Mouse (Mus musculus) forebrain, embryonic 15.5 days (tissue): ENCODE results near the gene Lhfpl2. TPM values are rescaled to one million over a fixed set of nuclear protein-coding genes. Genes with fewer than 3 reads are reported as not detected.

Experiments used
- ATAC-seq: fragments of 200-750 bp; cut with Nextera tagmentation; replicated peaks from 2 replicates; pipeline ENCODE4 v1.8.0; 2017; ENCODE audit warnings: mild to moderate bottlenecking, moderate TSS enrichment, moderate library complexity
- H3K27ac ChIP-seq: fragments of 300-500 bp; sonication (generic); replicated peaks from 2 replicates; pipeline ENCODE4 v1.5.1; 2015; ENCODE audit warnings: mild to moderate bottlenecking, inconsistent platforms
- H3K27me3 ChIP-seq: fragments of 300-500 bp; sonication (generic); 2 replicates; pipeline ENCODE4 v1.6.1; 2015; ENCODE audit warnings: inconsistent platforms
- H3K36me3 ChIP-seq: fragments of 300-500 bp; sonication (generic); 2 replicates; pipeline ENCODE4 v1.6.1; 2015; ENCODE audit warnings: mild to moderate bottlenecking, inconsistent platforms
- H3K4me1 ChIP-seq: fragments of 300-500 bp; sonication (generic); 2 replicates; pipeline ENCODE4 v1.6.1; 2015; ENCODE audit warnings: inconsistent platforms
- H3K4me2 ChIP-seq: fragments of 300-500 bp; sonication (generic); replicated peaks from 2 replicates; pipeline ENCODE4 v1.6.1; 2015; ENCODE audit warnings: mild to moderate bottlenecking, inconsistent platforms
- H3K4me3 ChIP-seq: fragments of 300-500 bp; sonication (generic); 2 replicates; pipeline ENCODE4 v1.5.1; 2015; ENCODE audit warnings: mild to moderate bottlenecking, inconsistent platforms
- H3K9ac ChIP-seq: fragments of 300-500 bp; sonication (generic); replicated peaks from 2 replicates; pipeline ENCODE4 v1.6.1; 2015; ENCODE audit warnings: mild to moderate bottlenecking, inconsistent platforms
- H3K9me3 ChIP-seq: fragments of 300-500 bp; sonication (generic); 2 replicates; pipeline ENCODE4 v1.6.1; 2016; ENCODE audit warnings: inconsistent platforms
- WGBS: fragments of 180-500 bp; shearing (Covaris S2); methylation state at CpG from one replicate; pipeline ENCODE4 v1.1.7; 2015; ENCODE audit warnings: mixed read lengths; 5-methylcytosine and 5-hydroxymethylcytosine counted together
- polyA plus RNA-seq: library from polyadenylated mRNA; unstranded; fragments of >200 nt; fragmentation: Nextera tagmentation; extraction: Ambion mirVana; gene quantifications from 2 replicates; pipeline ENCODE4 v1.2.1, GENCODE M21; 2015

The Lhfpl2 gene
- polyA plus RNA-seq, 1 experiment from 2014 or later = 14.7 TPM

DNA sequence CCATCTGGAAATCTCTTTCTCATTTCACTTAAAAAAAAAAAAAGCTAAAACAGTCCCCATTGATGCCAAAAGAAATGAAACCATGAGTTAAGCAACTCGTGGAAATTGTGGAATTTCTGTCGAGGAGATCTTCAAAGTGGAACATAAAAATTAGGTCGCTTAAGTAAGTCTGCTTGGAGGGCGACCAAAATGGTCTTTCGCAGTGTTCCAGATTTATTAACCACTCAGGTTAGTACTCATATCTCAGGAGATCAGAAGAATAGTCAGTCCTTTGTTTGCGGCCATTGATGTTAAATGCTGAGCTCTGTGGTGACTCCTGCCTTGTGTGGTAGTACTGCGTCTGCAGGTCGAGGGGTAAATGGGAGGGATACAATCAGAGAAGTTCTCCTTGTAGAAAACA is 48.8 kb downstream of the Lhfpl2 start:
- ATAC-seq = no peak
- H3K4me3 ChIP-seq = no peak overlapping the region
- no peaks in the 10 kb centered on the region for H3K27me3 ChIP-seq
- H3K9me3 ChIP-seq = no peaks in the 10 kb centered on the region
- H3K4me2 ChIP-seq = no peak overlapping the region
- no peak overlapping the region for H3K27ac ChIP-seq
- H3K4me1 ChIP-seq = 0 out of 2 replicates have a peak, but pooled peaks cover 3% of the 10 kb centered on the region
- no peak overlapping the region for H3K9ac ChIP-seq
- no peaks in the 10 kb centered on the region for H3K36me3 ChIP-seq
- 89% methylated on average over 8 of the region's 8 CpGs for WGBS

DNA sequence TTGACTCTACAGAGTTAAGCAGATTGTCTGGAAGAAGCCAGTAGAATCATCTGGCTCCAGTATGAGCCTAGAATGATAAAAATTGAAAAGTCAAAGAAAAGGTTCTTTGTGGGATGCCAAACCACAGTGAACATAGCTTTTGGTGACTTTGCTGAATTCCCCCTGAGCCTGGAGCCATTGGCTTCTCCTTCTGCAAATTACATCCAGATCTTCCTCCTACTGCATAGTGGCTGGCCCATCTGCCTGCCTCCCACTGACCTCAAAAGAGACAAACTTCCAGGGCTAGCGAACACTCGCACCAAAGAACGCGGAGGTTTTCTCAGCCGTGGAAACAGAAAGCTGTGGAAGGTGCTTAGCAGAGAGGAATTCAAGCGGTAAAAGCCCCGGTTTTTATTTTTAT is 49.4 kb downstream of the Lhfpl2 start:
- no peak overlapping the region for H3K9ac ChIP-seq
- H3K27me3 ChIP-seq = no peaks in the 10 kb centered on the region
- no peaks in the 10 kb centered on the region for H3K36me3 ChIP-seq
- no peaks in the 10 kb centered on the region for H3K9me3 ChIP-seq
- H3K4me1 ChIP-seq = 0 out of 2 replicates have a peak, but pooled peaks cover 3% of the 10 kb centered on the region
- no peak overlapping the region for H3K27ac ChIP-seq
- no peak overlapping the region for H3K4me2 ChIP-seq
- 94% methylated on average over 7 of the region's 7 CpGs for WGBS
- no peak overlapping the region for H3K4me3 ChIP-seq
- no peak for ATAC-seq

DNA sequence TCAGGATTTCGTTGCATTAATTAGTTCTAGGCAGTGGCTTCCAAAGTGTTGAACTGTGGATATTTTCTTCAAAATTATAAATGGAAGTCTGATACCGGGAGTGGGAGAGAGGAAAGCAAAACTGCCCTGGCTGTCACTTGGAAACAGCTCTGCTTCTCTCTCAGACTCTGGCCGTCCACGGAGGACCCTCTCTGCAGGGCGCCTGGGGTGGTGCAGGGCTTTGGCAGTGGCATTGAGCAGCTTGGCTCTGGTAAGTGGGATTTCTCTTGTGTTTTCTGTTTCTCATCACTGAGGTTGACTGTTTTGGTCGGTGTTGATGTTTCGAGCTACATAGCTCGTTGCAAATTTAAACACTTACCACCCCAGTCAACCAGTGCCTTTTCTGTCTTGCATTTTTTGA is 53.0 kb downstream of the Lhfpl2 start:
- Histone ChIP-seq H3K9me3 (no peaks in the 10 kb centered on the region), H3K27ac (no peak overlapping the region), H3K27me3 (no peaks in the 10 kb centered on the region), H3K4me1 (no peaks in the 10 kb centered on the region), H3K9ac (no peak overlapping the region), H3K4me3 (no peak overlapping the region), H3K4me2 (no peak overlapping the region), H3K36me3 (no peaks in the 10 kb centered on the region)
- ATAC-seq = no peak
- WGBS = 76% methylated on average over 8 of the region's 8 CpGs

DNA sequence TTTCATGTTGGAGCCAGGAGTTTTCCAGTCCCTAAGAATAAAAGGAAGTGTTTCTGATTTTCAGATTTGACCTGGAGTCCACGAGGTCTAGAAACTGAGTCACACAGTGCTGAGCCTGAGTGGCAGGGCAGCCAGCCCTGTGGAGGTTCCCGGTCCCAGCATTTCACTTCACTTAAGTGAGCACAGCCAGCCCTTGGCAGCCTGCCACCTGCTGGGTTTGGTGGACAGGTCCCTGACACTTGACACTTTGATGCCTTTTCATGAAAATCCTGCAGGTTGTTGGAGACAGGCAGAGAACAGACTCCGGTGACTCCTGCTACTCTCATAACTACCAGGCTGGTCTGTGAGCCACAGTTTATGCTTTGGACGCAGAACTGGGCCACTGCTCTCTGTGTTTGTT is 57.9 kb downstream of the Lhfpl2 start:
- no peak overlapping the region for H3K4me3 ChIP-seq
- H3K36me3 ChIP-seq = no peaks in the 10 kb centered on the region
- ATAC-seq = no peak
- WGBS = 43% methylated on average over 4 of the region's 4 CpGs
- no peak overlapping the region for H3K4me2 ChIP-seq
- no peaks in the 10 kb centered on the region for H3K9me3 ChIP-seq
- no peaks in the 10 kb centered on the region for H3K4me1 ChIP-seq
- H3K27me3 ChIP-seq = no peaks in the 10 kb centered on the region
- no peak overlapping the region for H3K9ac ChIP-seq
- no peak overlapping the region for H3K27ac ChIP-seq

DNA sequence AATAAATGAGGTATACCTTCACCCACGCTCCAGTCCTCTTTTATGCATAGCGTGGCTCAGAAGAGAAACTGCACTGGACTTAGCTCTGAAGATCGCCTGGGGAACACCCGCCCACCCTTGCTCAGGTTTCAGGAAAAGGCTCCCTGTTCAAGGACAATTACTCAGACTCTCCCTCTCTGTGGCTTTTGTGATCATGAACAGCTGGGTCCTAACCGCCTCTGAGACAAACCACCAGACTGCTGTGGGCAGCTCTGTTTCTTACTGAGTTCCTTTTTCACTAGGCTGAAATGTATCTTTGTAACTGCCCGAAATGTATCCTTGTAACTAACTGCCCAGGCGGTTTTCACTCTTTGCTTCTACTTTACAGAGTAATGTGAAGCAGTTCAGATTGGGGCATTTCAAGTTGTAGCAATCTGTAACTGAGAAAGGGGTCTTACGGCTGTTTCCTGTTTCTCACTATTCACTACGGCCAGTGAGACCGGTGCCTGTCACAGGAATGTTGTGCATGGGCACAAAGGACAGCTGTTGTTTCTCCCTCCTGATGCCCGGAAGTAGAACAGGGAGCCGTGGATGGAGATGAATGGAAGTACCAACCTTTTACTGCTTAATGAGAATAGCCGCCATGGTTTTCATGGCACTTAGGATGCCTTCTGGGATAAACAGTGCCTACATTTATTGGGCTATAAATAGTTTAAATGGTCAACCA is 59.3 kb downstream of the Lhfpl2 start:
- WGBS = 60% methylated on average over 13 of the region's 13 CpGs
- H3K9ac ChIP-seq = no peak overlapping the region
- no peaks in the 10 kb centered on the region for H3K4me1 ChIP-seq
- no peak overlapping the region for H3K27ac ChIP-seq
- H3K4me3 ChIP-seq = no peak overlapping the region
- no peaks in the 10 kb centered on the region for H3K36me3 ChIP-seq
- no peaks in the 10 kb centered on the region for H3K27me3 ChIP-seq
- H3K9me3 ChIP-seq = no peaks in the 10 kb centered on the region
- H3K4me2 ChIP-seq = no peak overlapping the region
- no peak for ATAC-seq

DNA sequence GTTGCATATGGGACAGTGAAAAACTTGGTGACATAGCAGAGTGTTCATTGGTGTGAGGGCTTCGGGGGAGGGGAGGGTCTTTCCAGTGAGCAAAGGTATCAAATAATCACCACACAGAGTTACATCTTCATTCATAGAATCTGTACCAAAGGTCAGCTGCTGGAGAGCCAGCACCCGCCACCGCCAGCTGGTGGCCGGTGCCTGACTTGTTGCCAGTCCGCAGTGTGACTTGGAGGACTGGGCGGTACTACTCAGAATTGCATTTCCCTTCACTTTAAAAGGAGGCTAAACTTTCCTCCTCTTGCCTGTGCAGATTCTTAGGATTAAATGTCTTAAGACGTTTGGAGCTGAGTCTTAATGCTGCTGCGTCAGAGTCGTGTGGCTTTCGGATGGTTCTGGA is 59.9 kb downstream of the Lhfpl2 start:
- Histone ChIP-seq H3K4me1 (no peaks in the 10 kb centered on the region), H3K27me3 (no peaks in the 10 kb centered on the region), H3K4me2 (no peak overlapping the region), H3K9ac (no peak overlapping the region), H3K4me3 (no peak overlapping the region), H3K36me3 (no peaks in the 10 kb centered on the region), H3K9me3 (no peaks in the 10 kb centered on the region), H3K27ac (no peak overlapping the region)
- no peak for ATAC-seq
- 97% methylated on average over 10 of the region's 10 CpGs for WGBS

DNA sequence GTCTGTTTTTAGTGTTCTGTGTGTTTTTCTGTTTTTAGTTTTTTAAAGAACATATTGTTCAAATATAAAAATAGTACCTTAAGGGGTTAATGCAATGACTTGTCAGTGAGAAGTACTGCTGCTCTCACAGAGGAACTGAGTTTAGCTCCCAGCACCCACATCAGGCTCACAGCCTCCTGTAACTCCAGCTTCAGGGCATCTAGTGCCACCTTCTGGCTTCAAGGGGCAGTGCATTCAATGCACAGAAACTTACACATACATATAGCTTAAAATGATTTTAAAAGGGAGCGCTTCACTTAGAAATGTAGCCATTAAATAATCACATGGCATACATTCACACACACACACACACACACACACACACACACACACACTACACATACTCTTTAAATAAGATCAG is 60.5 kb downstream of the Lhfpl2 start:
- H3K9ac ChIP-seq = no peak overlapping the region
- ATAC-seq = no peak
- H3K4me3 ChIP-seq = no peak overlapping the region
- no peaks in the 10 kb centered on the region for H3K9me3 ChIP-seq
- WGBS = 100% methylated on average over 1 of the region's 1 CpGs
- no peaks in the 10 kb centered on the region for H3K4me1 ChIP-seq
- no peak overlapping the region for H3K27ac ChIP-seq
- no peaks in the 10 kb centered on the region for H3K36me3 ChIP-seq
- H3K27me3 ChIP-seq = no peaks in the 10 kb centered on the region
- H3K4me2 ChIP-seq = no peak overlapping the region

DNA sequence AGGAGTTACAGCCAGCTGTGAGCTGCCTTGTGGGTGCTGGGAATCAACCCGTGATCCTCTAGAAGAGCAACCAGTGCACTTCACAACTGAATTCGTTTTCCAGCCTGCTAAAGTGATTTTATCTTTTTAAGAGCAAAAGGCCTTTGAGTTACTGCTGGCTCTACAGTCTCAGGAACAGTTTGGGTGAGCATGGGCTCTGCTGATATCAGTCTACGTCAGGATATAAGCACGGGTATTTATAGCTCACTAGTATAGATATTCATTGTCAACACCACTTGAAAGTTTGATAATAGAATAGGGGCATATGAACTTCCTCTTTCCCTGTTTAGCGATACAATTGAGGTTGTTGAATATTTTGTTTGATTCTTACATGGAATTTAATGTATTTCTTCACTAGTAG is 61.7 kb downstream of the Lhfpl2 start:
- H3K4me3 ChIP-seq = no peak overlapping the region
- H3K27ac ChIP-seq = no peak overlapping the region
- no peak overlapping the region for H3K9ac ChIP-seq
- H3K36me3 ChIP-seq = no peaks in the 10 kb centered on the region
- H3K4me2 ChIP-seq = no peak overlapping the region
- no peaks in the 10 kb centered on the region for H3K4me1 ChIP-seq
- no peaks in the 10 kb centered on the region for H3K9me3 ChIP-seq
- H3K27me3 ChIP-seq = no peaks in the 10 kb centered on the region
- 93% methylated on average over 5 of the region's 5 CpGs for WGBS
- no peak for ATAC-seq

DNA sequence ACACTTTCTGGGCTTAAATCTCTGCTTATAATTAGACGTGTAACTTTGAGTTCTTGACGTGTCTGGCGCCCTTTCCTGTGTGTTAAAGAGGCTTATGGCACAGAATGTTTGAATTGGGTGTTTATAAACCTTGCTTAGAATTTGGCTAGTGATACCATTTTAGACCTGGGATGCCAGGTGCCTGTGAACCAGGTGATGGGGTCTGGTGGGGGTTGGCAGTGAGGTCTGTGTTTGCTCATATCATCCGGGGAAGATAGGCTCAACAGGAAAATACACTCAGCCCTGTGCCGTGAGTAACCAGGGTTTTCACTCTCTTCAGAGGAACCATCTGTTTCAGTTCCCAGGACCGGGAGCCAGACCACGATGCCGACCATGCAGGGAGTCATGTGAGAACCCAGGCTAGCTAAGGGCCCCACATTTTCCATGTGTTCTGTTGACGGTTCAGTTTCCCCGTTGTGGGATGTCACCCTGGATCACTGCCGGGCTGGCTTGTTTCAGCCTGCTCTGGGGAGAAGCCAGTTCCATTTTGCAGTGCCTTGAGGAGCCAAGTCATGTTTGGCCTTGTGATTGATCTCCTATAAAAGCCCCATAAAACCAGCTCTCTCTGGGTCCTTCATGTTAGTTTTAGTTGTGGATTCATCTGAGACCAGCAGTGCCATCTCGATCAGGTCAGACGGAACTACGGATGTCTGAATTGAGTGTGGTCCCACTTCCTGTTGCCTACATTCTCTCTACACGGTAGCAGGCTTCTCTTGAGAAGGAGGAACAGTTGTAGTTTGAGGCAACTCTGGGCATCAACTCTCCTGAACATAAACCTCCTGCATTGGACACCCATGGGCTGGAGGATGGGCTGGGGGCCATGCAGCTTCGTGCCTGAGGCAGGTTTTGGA is 65.4 kb downstream of the Lhfpl2 start:
- WGBS = 87% methylated on average over 16 of the region's 16 CpGs
- Histone ChIP-seq H3K9ac (no peak overlapping the region), H3K9me3 (no peaks in the 10 kb centered on the region), H3K4me2 (no peak overlapping the region), H3K4me3 (no peak overlapping the region), H3K27me3 (no peaks in the 10 kb centered on the region), H3K36me3 (no peaks in the 10 kb centered on the region), H3K4me1 (no peaks in the 10 kb centered on the region), H3K27ac (no peak overlapping the region)
- no peak for ATAC-seq

DNA sequence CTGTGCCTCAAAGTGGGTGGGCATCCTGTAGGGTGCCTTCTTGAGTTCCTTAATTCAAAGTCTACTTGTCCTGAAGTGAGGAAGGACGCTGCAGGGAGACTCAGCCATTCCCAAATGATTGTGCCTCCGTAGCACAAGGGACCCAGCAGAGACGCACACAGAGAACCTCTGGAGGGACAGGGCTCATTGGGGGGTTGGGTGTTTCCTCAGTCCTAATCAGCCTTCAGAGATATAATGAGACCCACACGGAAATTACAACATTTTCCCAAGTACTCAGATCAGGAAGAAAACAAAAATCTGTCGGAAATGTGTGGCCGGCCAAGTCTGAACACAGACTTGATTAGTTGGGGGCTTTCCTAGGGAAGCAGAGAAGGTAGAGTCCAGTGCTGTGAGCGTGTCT is 72.8 kb downstream of the Lhfpl2 start:
- Histone ChIP-seq H3K27ac (no peak overlapping the region), H3K36me3 (no peaks in the 10 kb centered on the region), H3K9me3 (no peaks in the 10 kb centered on the region), H3K9ac (no peak overlapping the region), H3K4me1 (no peaks in the 10 kb centered on the region; the same call in 1 of the 2 replicates), H3K4me2 (no peak overlapping the region), H3K27me3 (no peaks in the 10 kb centered on the region), H3K4me3 (no peak overlapping the region)
- no peak for ATAC-seq
- 46% methylated on average over 7 of the region's 7 CpGs for WGBS

DNA sequence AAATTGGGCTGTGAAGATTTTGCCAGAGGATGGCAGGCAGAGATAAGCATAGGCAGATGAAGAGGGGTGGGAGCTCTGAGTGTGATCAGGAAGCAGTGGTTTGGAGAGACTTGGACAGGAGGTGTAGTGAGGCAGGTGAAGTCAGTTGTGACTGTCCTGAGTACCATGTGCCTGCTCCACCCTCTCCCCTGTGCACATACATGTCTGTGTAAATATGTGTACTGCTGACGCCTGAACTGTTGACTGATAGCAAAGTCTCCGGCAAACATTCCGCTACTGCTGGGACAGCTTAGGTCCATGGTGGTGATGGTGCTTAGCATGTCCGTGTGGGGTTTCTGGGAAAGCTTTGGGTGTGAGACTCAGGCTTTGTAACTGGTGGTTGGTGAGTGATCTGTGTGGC is 73.5 kb downstream of the Lhfpl2 start:
- ATAC-seq = no peak
- H3K9ac ChIP-seq = no peak overlapping the region
- no peaks in the 10 kb centered on the region for H3K27me3 ChIP-seq
- WGBS = 96% methylated on average over 4 of the region's 4 CpGs
- H3K9me3 ChIP-seq = no peaks in the 10 kb centered on the region
- no peaks in the 10 kb centered on the region; the same call in 1 of the 2 replicates for H3K4me1 ChIP-seq
- no peak overlapping the region for H3K4me3 ChIP-seq
- H3K36me3 ChIP-seq = no peaks in the 10 kb centered on the region
- no peak overlapping the region for H3K4me2 ChIP-seq
- no peak overlapping the region for H3K27ac ChIP-seq

DNA sequence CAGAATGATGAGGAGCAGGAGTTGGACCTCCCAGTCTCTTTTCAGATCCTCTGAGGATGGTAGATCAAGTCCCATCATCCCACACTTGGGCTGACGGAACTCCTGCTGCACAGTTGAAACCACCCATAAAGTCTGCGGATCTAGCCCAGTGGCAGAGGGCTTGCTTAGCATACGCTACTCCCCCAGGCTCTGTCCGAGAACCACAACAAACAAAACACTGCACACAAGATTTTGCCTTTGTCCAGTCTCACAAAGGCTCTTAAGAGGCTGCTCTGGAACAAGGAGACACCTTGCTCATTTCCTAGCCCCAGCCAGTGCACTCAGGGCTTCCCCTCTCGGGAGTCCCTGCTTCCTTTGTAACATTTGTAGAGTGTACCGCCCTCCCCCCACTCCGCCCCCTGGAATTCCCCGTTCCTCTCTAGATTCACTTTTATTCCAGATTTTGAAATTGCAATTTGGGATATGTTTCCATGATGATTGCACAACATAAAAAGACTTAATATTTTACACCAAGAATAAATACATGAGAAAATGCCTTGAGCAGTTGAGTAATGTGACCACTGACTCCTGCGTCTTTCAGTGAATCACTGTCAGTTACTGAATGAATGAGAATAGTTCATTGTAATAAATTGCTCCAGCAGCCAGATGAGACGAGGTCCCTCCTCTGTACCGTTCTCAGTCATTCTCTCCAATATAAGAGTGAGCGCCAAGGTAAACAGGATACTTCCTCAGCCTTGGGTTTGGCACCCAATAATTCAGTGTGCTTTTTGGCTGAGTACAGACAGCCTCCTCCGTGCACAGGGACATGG is 74.8 kb downstream of the Lhfpl2 start:
- no peak overlapping the region for H3K4me3 ChIP-seq
- no peaks in the 10 kb centered on the region for H3K27me3 ChIP-seq
- 58% methylated on average over 13 of the region's 13 CpGs for WGBS
- no peak overlapping the region for H3K4me2 ChIP-seq
- H3K4me1 ChIP-seq = peaks cover 2% of the 10 kb centered on the region; the same call in 1 of the 2 replicates
- H3K9ac ChIP-seq = no peak overlapping the region
- no peak overlapping the region for H3K27ac ChIP-seq
- H3K9me3 ChIP-seq = no peaks in the 10 kb centered on the region
- no peaks in the 10 kb centered on the region for H3K36me3 ChIP-seq
- ATAC-seq = no peak
